Mouse (Mus musculus): ENCODE data around the gene Mipep. TPM values are rescaled to one million over a fixed set of nuclear protein-coding genes. Genes with fewer than 3 reads are reported as not detected.

Mipep gene
- polyA plus RNA-seq, 1 experiment = 3.2 TPM

GRCm38 (mm10) chr14:60796600-60797322 is 12.4 kb downstream of the Mipep start:
- DNase-seq (ENCODE audit: low read depth in 1 of 2, low spot score in 2 of 2) = no peak
- H3K4me1 ChIP-seq (ENCODE audit: control insufficient read depth, insufficient read depth, insufficient read length) = no peaks in the 10 kb centered on the region
- no peaks in the 10 kb centered on the region for H3K27me3 ChIP-seq (ENCODE audit: control insufficient read depth, insufficient read depth, low read length)
- no peak overlapping the region for H3K27ac ChIP-seq (ENCODE audit: insufficient read depth, low read length)
- H3K36me3 ChIP-seq (ENCODE audit: control insufficient read depth, insufficient read depth, low read length) = peaks cover 3% of the 10 kb centered on the region
- H3K4me3 ChIP-seq (ENCODE audit: extremely low read depth, insufficient read depth, insufficient read length) = no peak overlapping the region
- TF ChIP-seq POLR2A (IDR thresholded peaks at IDR 0.05; ENCODE audit: low read depth, low read length) = no peak
- 93% methylated on average over 4 of the region's 4 CpGs for WGBS

GRCm38 (mm10) chr14:60797596-60797995 is 13.2 kb downstream of the Mipep start:
- H3K4me1 ChIP-seq (ENCODE audit: control insufficient read depth, insufficient read depth, insufficient read length) = no peaks in the 10 kb centered on the region
- peaks cover 7% of the 10 kb centered on the region for H3K36me3 ChIP-seq (ENCODE audit: control insufficient read depth, insufficient read depth, low read length)
- WGBS = 92% methylated on average over 5 of the region's 5 CpGs
- no peak overlapping the region for H3K4me3 ChIP-seq (ENCODE audit: extremely low read depth, insufficient read depth, insufficient read length)
- H3K27ac ChIP-seq (ENCODE audit: insufficient read depth, low read length) = no peak overlapping the region
- no peaks in the 10 kb centered on the region for H3K27me3 ChIP-seq (ENCODE audit: control insufficient read depth, insufficient read depth, low read length)
- no peak for DNase-seq (ENCODE audit: low read depth in 1 of 2, low spot score in 2 of 2)
- TF ChIP-seq POLR2A (IDR thresholded peaks at IDR 0.05; ENCODE audit: low read depth, low read length) (no peak), CTCF (IDR thresholded peaks at IDR 0.05; ENCODE audit: extremely low read depth, insufficient read depth, insufficient read length, insufficient replicate concordance) (no peak)

- Histone ChIP-seq H3K4me3 (ENCODE audit: extremely low read depth, insufficient read depth, insufficient read length) (no peak overlapping the region), H3K36me3 (ENCODE audit: control insufficient read depth, insufficient read depth, low read length) (peaks cover 8% of the 10 kb centered on the region), H3K27me3 (ENCODE audit: control insufficient read depth, insufficient read depth, low read length) (no peaks in the 10 kb centered on the region), H3K4me1 (ENCODE audit: control insufficient read depth, insufficient read depth, insufficient read length) (no peaks in the 10 kb centered on the region), H3K27ac (ENCODE audit: insufficient read depth, low read length) (no peak overlapping the region)
- WGBS = 94% methylated on average over 4 of the region's 4 CpGs
- no peak for DNase-seq (ENCODE audit: low read depth in 1 of 2, low spot score in 2 of 2)
- TF ChIP-seq POLR2A (IDR thresholded peaks at IDR 0.05; ENCODE audit: low read depth, low read length) (no peak), CTCF (IDR thresholded peaks at IDR 0.05; ENCODE audit: extremely low read depth, insufficient read depth, insufficient read length, insufficient replicate concordance) (no peak)
Measured at GRCm38 (mm10) chr14:60798721-60799120, 14.3 kb downstream of the Mipep start.

- Histone ChIP-seq H3K36me3 (ENCODE audit: control insufficient read depth, insufficient read depth, low read length) (peaks cover 8% of the 10 kb centered on the region), H3K4me3 (ENCODE audit: extremely low read depth, insufficient read depth, insufficient read length) (no peak overlapping the region), H3K27ac (ENCODE audit: insufficient read depth, low read length) (no peak overlapping the region), H3K27me3 (ENCODE audit: control insufficient read depth, insufficient read depth, low read length) (no peaks in the 10 kb centered on the region), H3K4me1 (ENCODE audit: control insufficient read depth, insufficient read depth, insufficient read length) (no peaks in the 10 kb centered on the region)
- TF ChIP-seq POLR2A (IDR thresholded peaks at IDR 0.05; ENCODE audit: low read depth, low read length) = no peak
- TF ChIP-seq CTCF (IDR thresholded peaks at IDR 0.05; ENCODE audit: extremely low read depth, insufficient read depth, insufficient read length, insufficient replicate concordance) = no peak
- 56% methylated on average over 9 of the region's 9 CpGs for WGBS
- no peak for DNase-seq (ENCODE audit: low read depth in 1 of 2, low spot score in 2 of 2)
Measured at GRCm38 (mm10) chr14:60799762-60800728, 15.7 kb downstream of the Mipep start.

- H3K36me3 ChIP-seq (ENCODE audit: control insufficient read depth, insufficient read depth, low read length) = peaks cover 8% of the 10 kb centered on the region
- no peak overlapping the region for H3K27ac ChIP-seq (ENCODE audit: insufficient read depth, low read length)
- no peak for DNase-seq (ENCODE audit: low read depth in 1 of 2, low spot score in 2 of 2)
- TF ChIP-seq POLR2A (IDR thresholded peaks at IDR 0.05; ENCODE audit: low read depth, low read length) (no peak), CTCF (IDR thresholded peaks at IDR 0.05; ENCODE audit: extremely low read depth, insufficient read depth, insufficient read length, insufficient replicate concordance) (no peak)
- WGBS = 94% methylated on average over 13 of the region's 13 CpGs
- no peaks in the 10 kb centered on the region for H3K4me1 ChIP-seq (ENCODE audit: control insufficient read depth, insufficient read depth, insufficient read length)
- no peaks in the 10 kb centered on the region for H3K27me3 ChIP-seq (ENCODE audit: control insufficient read depth, insufficient read depth, low read length)
- H3K4me3 ChIP-seq (ENCODE audit: extremely low read depth, insufficient read depth, insufficient read length) = no peak overlapping the region
Measured at GRCm38 (mm10) chr14:60802026-60802425, 17.7 kb downstream of the Mipep start.

GRCm38 (mm10) chr14:60804978-60805377 is 20.6 kb downstream of the Mipep start:
- TF ChIP-seq CTCF (IDR thresholded peaks at IDR 0.05; ENCODE audit: extremely low read depth, insufficient read depth, insufficient read length, insufficient replicate concordance) (no peak), POLR2A (IDR thresholded peaks at IDR 0.05; ENCODE audit: low read depth, low read length) (no peak)
- 56% methylated on average over 9 of the region's 9 CpGs for WGBS
- DNase-seq (ENCODE audit: low read depth in 1 of 2, low spot score in 2 of 2) = no peak
- H3K27ac ChIP-seq (ENCODE audit: insufficient read depth, low read length) = no peak overlapping the region
- H3K36me3 ChIP-seq (ENCODE audit: control insufficient read depth, insufficient read depth, low read length) = peaks cover 5% of the 10 kb centered on the region
- peaks cover 2% of the 10 kb centered on the region; the same call in 1 of the 2 replicates for H3K4me1 ChIP-seq (ENCODE audit: control insufficient read depth, insufficient read depth, insufficient read length)
- H3K4me3 ChIP-seq (ENCODE audit: extremely low read depth, insufficient read depth, insufficient read length) = no peak overlapping the region
- no peaks in the 10 kb centered on the region for H3K27me3 ChIP-seq (ENCODE audit: control insufficient read depth, insufficient read depth, low read length)
